Mouse (Mus musculus) adrenal gland, postnatal 4 days (tissue): ENCODE results near the gene Inka1. TPM values are rescaled to one million over a fixed set of nuclear protein-coding genes. Genes with fewer than 3 reads are reported as not detected.
"Not testable (repeated sequence)": the region's sequence is repeated elsewhere in the genome, so short reads cannot be mapped to it uniquely, and the experiment has no call there.

Experiments
- DNase-seq, 2 experiments: peaks; one replicate each; pipeline ENCODE4 v3.0.0; 2021 to 2022; ENCODE audit warnings: low spot score in 2 of 2, mixed read lengths in 2 of 2
- long read RNA-seq, 2 experiments: library from polyadenylated mRNA; stranded (forward); transcript quantifications; one replicate each; pipeline ENCODE4 v2.0.0; 2021
- total RNA-seq, 2 experiments: library from RNA; stranded (reverse); gene quantifications; 2 replicates each; pipeline ENCODE4 v1.2.3; 2021

Inka1 gene
- total RNA-seq = 10 to 100 TPM; 16.0 to 16.6 TPM
- long read RNA-seq, experiment 1, transcript Inka1-201 (2 exons, 1,025 nt) = major isoform, 11 of 13 reads
- long read RNA-seq, experiment 1, partial matches to known transcripts = 1 of 13 reads
- long read RNA-seq, experiment 1, other reads (novel, unspliced or antisense) = 0 of 13 reads
- long read RNA-seq, experiment 2, transcript Inka1-201 (2 exons, 1,025 nt) = major isoform, 14 of 14 reads
- long read RNA-seq, experiment 2, partial matches to known transcripts = 0 of 14 reads
- long read RNA-seq, experiment 2, other reads (novel, unspliced or antisense) = 0 of 14 reads

DNA sequence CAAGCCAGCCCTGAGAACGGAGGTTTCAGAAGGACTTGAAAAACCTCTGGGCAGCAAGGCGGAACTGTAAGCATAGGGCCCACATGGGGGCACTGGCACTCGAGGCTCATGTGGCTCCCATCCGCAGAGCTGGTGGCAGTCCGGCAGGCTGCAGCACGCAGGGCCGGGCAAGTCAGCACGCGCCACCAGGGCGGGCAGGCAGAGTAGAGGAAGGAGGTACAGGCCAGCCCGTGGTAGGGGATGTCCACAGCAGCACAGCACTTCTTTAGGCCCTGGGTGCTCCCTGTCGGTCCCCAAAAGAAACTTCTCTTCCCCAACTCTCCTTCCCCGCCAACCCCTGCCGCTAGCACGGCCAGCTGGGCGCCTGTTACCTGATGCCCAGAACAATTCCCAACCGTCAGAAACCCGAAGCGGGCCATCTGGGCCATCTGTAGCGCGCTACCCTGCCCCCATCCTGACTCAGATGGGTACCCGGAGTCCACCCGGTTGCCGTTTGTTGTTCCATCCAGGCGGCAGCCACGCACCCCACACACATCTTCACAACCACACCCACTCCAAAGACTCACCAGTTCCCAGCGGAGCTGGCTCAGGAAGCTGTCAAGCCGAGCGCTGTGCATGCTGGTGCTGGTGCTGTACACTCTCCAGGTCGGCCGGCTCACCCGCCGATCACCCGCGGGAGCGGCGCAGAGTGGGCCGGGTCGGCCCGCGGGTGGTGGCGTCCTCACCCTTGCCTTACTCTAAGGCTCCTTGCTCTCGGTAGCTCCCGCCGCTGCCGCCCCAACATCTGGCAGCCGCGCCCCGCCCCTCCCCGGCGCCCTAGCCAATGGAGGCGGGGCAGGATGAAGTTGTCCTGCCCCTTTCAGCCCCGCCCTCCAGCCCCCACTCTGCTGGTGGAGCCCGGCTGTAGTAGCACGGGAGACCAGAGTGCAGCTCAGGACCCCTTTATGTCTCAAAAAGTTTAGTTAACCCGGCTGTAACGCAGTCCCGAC, at the start of gene Inka1:
Gene Inka1 (minus strand): TSS at position 749 of the 989 bp plus-strand sequence.
- peak; percentile 68 to 80 for DNase-seq

DNA sequence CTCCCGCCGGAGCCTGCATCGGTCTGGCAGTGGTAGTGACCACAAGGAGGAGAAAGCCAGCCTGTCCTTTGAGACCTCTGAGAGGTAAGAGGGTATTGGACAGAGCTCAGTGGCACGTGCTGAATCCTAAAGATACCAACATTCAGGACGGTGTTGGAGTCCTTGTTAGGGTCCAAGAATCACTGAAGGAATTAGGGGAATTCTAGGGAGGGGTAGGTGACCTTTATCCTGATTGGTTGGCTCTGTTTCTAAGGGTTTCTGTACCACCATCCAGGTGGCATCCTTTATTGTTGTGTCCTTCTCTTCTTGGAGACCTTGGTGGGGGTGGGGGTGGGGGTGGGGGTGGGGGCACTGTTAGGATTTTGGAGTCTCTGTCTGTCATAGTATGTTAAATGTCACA, 46.4 kb upstream of the Inka1 start:
- no peak for DNase-seq

DNA sequence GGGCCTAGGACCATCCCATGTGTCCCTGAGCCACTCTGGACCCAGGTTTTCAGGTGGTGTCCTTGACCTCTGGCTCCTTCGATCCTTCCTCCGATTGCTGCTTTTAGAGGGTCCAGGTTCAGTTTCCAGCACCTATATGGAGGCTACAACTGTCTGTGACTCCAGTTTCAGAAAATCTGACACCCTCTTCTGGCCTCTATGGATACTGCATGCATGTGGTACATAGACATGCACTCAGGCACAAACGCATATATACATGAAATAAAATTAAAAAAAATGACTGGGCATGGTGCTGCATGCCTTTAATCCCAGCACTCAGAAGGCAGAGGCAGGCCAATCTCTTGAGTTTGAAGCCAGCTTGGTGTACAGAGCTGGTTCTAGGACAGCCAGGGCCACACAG, 42.2 kb upstream of the Inka1 start:
- DNase-seq = no peak

DNA sequence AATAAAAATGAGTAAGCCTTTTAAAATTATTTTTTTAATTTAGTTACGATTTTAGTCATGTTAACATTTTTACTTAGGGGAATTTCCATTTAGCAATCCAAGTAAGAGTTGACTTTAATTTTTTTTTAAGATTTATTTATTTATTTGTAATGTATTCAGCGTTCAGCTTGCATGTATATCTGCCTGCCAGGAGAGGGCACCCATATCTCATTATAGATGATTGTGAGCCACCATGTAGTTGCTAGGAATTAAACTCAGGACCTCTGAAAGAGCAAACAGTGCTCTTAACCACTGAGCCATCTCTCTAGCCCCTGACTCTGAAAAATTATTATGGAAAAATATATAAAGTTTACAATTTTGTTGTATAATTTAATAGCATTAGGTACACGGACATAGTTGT, 40.9 kb upstream of the Inka1 start:
- DNase-seq = no peak

DNA sequence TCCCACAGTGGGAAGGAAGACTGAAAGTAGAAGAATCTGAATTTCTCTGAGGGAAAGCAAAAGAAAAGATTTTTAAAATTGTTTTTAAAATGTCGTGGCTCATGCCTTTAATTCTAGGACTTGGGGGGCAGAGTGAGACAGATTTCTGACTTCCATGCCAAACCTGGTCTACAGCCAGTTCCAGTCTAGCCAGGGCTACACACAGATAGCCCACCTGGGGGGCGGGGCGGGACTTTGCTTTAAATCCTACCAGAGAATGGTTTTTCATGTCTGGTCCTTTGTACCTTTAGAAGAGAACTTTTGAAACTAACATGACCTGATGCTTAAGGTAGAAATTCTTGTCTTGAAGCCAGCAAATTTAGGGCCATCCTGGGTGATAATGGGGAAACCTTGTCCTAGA, 37.5 kb upstream of the Inka1 start:
- DNase-seq = no peak

DNA sequence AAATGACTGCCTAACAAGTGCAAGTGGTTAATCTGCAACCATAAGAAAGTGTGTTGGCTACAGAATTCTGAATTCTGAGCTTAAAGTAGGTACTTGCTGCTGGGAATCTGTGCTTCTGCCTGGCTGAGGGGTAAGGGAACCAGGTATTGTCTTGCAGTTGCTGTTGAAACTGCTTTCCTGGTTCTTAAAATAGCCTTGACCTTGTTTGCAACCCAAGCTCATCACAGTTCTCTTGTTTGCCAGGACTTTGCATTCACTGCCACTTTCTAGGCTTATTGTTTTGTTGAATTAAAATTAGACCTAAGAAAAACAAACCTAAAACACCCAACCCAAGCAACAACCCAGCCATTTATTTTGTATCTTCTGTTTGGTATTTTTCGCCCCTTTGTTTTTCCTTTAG, 35.1 kb upstream of the Inka1 start:
- DNase-seq = no peak

DNA sequence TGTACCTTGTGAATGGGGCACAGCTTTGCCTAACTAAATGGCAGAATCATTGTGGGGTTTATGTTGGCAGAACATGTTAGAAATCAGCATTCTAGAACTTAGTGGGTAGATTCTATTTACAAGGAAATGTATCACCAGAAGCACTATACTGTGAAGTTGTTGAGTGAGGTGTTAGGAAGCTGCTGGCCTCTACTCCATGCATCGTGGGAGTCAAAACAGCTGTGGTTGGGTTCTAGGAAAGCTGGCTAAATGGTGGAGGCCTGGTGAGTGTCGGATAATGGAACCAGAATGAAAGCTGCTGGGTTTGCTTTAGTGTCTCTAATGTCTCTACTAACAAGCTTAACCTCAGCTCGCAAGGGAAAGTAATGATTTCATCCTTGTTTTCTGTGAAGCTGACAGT, 31.4 kb upstream of the Inka1 start:
- no peak for DNase-seq

DNA sequence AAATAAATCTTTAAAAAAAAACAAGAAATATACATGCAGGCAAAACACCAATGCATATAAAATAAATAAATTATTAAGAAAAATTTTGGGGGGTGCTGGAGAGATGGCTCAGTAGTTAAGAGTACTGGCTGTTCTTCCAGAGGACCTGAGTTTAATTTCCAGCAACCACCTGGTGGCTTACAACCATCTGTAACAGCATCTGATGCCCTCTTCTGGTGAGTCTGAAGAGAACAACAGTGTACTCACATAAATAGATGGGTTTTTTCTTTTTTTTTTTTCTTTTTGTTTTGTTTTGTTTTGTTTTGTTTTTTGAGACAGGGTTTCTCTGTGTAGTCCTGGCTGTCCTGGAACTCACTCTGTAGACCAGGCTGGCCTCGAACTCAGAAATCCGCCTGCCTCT, 27.9 kb upstream of the Inka1 start:
- DNase-seq = not testable (repeated sequence)

DNA sequence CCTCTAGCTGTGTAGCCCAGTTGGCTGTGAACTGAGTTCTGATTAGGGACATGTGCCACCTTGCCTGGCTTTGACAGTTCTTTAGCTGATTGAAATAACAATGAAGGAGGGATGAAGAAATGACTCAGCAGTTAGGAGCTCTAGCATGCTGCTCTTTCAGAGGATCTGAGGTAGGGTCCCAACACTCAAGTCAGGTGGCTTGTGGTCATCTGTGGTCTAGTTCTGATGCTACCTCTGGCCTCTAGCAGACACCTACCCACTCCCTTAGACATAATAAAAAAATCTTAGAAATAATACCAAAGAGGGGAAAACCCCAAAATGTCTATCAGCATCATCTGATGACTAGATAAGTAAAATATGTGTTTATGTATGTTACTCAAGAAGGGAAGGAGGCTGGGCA, 24.7 kb upstream of the Inka1 start:
- DNase-seq = no peak

DNA sequence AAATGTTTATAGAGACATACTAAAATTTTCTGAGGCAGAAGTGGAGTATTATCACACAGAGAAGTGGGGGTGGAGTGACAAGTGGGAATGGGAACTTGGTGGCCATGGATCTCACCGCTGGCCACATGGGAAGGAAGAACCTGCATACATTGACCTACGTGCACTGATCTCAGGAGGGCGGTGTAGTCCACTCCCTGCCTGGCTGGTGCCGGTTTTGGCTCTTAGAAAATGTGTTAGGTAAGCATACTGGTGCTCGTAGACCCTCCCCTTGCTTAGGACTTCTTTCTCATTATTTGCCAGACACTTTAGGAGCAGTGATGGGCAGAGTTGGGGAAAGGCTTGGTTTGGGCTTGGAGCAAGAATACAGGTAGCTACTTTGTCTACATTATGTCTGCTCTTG, 22.4 kb upstream of the Inka1 start:
- no peak for DNase-seq

DNA sequence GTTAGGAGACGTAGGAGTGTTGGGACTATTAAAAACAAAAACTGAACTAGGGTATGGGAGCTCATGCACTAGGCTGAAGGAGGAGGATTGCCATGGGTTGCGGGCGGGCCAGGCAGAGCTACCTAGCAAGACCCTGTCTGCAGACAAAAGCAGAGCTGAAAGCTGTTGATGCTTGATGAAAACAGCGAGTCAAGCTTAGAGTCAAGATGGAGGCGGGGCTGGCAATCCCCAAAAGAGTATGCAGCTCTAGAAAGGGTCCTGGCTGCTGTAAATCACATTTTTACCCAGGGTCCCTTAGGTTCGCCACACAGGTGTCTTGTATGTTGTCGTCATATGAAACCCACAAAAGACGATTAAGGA, 17.8 kb upstream of the Inka1 start:
- no peak for DNase-seq

DNA sequence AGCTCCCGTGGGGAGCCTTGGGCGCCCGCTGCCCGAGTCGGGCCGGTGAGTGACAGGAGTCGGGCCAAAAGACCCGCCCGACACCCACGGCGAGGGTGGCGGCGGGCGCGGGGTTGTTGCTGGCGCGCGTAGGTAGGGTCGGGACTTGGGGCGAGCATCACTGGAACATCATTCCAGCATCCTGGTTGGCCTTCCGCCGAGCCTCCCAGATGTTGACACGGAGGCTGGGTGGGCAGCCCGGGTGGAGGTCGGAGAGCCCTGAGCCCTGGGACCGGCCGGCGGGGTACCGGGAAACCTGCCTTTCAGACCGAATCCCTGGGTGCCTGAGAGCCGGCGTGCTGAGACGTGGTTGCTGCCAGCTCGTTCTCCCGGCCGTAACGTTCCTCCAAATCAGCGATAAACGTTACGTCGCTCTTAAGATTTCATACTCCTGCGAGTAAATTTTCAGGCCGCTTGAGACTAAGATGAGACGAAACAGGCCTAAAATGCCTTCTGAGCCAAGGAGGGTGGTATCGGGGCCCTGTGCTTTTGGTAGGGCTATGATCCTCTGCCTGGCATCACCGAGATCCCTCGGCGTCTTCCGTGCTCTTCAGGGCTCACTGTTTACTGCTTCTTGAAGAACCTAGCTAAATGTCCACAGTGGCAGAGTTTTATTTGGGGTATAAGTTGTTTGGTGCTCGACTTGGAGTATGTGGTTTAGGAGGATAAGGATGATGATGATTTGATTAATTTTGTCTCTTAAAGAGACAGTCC, 17.3 kb upstream of the Inka1 start:
- no peak for DNase-seq

DNA sequence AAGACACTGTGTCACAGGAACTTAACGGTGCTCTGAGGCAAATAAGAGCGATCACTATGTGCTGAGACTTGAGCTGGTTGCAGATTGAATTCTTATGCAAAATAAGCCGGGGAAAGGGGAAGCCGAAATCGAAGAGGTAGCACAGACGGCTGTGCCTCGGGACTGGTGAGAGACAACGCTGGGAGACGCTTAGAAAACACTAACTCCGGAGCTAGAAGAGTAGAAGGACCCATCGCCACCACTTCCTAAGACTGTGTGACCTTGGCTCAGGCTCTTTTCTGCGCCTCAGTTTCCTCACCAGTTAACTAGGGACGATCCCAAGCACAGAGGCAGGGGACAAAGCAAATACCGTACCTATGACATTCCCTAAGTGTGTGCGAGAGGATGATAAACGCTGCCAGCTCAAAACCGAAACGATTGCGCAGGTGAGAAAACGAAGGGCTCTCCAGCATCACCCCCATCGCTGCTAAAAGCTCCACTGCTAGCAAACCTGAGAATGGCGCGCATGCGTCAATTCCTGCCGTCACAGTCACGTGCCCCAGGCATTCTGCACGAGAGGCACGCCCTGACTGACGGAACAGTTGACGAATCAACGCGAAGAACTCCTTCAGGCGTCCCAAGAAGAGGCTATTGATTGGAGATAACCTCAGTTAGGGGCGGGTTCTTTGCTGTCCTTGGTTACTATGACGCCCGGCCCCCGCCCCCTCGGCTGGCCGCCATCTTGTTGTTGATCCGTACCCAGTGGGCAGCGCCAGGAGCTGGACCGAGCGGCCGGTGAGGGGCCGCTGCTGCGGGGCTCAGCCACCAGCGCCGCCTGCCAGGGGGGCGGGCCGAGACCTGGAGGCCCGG, 16.5 kb upstream of the Inka1 start, which contains the start of gene Ip6k1:
Gene Ip6k1 (plus strand): TSS at position 580 of the 849 bp plus-strand sequence.
- peak; percentile 98 to 99 for DNase-seq

DNA sequence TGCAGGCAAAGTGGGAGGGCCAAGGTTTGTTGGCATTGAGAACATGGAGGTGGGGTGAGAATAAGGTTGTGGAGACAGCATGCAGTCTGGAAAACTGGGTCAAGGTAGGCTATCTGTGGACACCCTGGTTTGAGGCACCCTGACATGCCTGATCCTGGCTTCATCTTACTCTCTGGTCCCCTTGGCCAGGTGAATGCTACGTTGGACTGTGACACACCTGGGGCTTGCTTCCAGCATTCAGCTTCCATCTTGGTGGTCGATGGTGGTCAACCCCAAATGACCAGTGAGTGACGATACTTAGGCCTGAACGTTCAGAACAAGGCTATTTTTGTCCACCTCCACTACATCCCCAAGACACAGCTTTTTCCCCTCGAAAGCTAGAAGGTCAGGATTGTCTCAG, 10.4 kb upstream of the Inka1 start, which contains the start of gene Gm20662:
Gene Gm20662 (plus strand): TSS at position 301 of the 400 bp plus-strand sequence.
- no peak for DNase-seq

DNA sequence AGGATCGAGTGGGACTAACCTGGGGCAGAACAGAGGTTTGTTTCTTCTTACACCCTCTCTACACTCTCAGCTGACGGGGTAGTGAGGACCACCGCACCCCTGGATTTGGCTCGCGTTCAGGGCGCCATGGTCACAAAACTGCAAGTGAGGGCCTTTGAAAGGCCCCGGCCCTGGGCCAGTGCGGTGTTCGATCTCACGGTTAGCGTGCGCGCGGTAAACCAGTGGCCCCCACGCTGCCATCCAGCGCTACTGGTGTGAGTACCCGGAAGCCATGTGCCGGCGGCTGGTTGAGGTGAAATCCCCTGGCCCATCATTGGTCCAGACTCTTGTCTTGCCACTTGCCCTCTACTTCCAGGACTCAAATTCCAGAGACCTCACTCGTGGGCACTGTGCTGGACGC, 9.8 kb upstream of the Inka1 start:
- DNase-seq = no peak

DNA sequence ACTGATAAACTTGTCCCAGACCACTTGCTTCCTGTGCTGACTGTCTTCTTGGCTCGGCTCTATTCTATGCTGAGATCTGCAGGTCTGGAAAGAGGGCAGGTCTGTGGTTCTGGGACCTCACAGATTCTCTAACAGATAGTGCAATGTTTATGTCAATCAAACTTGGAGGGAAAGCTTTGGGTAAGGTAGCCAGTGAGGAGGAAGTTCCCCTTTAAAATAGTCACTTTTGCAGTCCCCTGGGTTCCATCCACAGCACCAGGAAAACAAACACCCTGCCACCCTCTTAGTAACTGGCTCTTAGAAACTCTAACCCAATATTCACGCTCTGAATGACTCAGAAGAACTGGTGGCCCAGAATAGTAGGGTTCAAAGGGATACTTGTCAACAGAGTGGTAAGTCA, 8.8 kb upstream of the Inka1 start:
- DNase-seq = no peak

DNA sequence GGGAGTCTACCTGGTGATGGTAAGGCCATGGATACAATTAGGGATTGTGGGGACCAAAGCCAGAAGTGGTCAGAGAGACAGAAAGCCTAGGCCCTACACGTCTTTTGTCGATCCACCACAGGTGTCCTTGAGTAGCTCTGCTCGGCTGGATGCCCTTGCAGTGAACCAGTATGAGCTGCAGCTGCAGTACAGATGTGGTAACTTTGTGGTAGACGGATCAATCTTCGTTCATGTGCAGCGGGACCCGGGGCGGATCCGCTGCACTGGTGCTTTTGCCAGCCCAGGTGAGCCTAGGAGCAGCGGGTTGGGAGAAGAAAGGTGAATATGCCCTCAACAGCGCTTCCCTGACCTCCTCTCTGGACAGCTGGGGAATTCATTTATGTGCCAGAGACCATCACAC, 7.3 kb upstream of the Inka1 start:
- DNase-seq = no peak

DNA sequence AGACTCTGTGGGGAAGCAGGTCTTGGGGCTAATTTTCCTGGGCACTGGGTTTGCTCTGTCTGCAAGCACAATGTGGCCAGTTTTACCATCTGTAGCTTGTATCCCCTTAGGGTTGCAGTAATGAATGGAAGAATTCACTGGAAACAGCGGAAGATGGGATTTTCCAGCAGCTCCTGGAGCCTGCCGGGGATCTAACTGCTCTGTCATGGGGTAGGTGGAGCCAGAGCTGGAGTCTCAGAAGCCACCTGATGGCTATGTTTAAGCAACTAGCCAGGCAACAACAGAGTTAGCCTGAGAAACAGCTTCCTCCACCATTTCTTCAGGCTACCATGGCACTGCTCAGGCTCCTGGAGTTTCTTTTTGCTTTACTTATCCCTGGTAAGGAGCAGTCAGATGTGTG, 6.5 kb upstream of the Inka1 start, which contains the start of gene Cdhr4:
Gene Cdhr4 (plus strand): TSS at position 301 of the 400 bp plus-strand sequence.
- no peak for DNase-seq

DNA sequence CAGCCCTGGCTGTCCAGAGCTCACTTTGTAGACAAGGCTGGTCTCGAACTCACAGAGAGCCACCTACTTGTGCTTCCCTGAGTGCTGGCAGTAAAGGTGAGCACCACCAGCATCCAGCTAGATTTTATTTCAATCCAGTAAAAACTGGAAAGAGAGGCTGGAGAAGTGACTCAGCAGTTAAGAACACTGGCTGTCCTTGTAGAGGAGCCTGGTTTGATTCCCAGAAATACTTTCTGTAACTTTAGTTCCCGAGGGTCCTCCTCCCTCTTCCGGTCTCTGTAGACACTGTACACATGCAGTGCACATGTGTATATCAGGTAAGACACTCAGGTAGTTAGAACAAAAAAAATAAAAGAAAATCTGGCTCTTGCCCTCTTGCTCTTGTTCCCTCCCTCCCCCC, 2.3 kb upstream of the Inka1 start:
- no peak for DNase-seq

DNA sequence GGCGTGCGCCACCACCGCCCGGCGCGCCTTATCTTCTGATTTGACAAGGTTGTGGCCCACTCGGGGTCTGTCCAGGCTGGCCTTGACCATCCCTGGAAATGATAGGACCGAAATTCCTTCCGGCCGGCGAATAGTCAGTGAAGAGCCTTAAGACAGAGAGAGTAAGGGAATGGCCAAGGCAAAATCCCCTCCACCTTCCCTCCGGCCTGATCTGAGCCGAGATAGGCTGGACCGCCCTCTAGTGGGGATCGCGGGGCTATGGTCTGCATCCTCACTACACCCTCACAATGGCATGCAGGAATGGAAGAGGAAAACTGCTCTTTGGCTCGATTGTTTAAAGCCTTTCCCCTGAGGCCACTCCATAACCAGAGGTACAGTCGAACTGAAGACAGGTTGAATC, 697 bp upstream of the Inka1 start:
- peak; percentile 52 to 71 for DNase-seq

DNA sequence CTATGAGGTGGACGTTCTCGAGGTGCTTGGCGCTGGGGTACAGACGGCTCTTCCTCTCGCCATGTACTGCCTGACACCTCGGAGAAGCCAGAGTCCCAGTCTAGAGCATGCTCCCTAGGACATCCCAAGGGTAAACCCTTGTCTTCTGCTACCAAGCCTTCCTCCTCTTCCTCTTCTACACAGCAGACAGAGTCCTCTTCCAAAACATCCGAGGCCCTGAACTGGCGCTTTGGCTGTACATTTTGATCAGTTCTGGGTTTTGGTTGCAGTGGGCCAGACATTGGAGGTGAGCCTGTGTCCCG, 974 bp downstream of the Inka1 start:
- DNase-seq = no peak
